Mouse (Mus musculus) heart, adult 18-20 months (tissue): ENCODE measurements around the gene Plek2. TPM values are rescaled to one million over a fixed set of nuclear protein-coding genes. Genes with fewer than 3 reads are reported as not detected.
"Not testable (repeated sequence)": the region's sequence is repeated elsewhere in the genome, so short reads cannot be mapped to it uniquely, and the experiment has no call there.

Experiments used
- DNase-seq, 2 experiments: peaks; one replicate each; pipeline ENCODE4 v3.0.0; 2021 to 2022; ENCODE audit warnings: mixed read lengths in 1 of 2
- long read RNA-seq, 2 experiments: library from polyadenylated mRNA; stranded (forward); transcript quantifications; one replicate each; pipeline ENCODE4 v2.0.0; 2021
- total RNA-seq, 2 experiments: library from RNA; stranded (reverse); gene quantifications; 2 replicates each; pipeline ENCODE4 v1.2.3; 2021

The Plek2 gene
- under 1 TPM; 0.17 to 0.46 TPM for total RNA-seq
- long read RNA-seq, experiment 1, partial matches to known transcripts, result 0 of 1 reads
- long read RNA-seq, experiment 1, other reads (novel, unspliced or antisense), result 1 of 1 reads
- long read RNA-seq, experiment 2, partial matches to known transcripts, result 0 of 1 reads
- long read RNA-seq, experiment 2, other reads (novel, unspliced or antisense), result 1 of 1 reads

DNA sequence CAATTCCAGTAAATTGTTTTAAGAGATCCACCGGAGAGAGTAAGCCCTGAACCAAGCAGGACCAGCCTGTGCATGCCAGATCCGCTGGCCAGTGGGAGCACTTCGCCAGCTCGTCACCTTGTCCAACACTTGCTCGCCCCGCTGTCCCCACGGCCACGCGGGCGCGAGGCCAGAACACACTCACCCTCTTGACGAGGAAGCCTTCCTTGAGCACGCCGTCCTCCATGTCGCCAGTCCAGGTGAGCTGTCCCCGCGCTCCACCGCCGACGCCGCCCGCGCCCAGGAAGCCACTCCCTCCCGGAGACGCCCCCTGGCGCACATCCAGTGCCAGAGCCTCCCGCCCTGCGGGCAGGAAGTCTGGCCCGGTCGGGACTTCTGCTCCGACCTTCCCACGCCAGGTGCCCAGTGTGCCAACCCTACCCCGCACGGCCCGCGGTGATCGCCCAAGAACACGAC, at the start of gene Plek2:
TSS of gene Plek2 (minus strand) at position 258 of the 456 bp plus-strand sequence.
- DNase-seq, result peak; percentile 59 to 68

DNA sequence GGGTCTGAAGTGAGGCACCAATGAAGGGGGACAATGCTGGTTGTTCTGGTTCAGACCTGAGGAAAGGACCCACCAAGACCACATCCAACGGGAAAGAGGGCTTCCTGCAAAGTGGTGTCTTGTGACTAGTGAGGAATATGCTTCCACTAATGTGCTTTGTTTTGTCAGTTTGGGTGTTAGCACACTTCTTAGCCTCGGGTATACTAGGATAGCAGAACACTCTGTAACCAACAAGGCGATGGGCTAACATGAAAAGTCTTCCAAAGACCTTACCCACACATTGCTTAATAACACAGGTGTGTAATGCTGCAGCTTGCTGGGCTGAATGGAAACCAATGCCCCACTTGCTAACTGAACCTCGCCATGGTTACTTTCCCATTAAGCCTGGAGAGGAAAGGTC, 49.6 kb upstream of the Plek2 start:
- DNase-seq, result no peak

DNA sequence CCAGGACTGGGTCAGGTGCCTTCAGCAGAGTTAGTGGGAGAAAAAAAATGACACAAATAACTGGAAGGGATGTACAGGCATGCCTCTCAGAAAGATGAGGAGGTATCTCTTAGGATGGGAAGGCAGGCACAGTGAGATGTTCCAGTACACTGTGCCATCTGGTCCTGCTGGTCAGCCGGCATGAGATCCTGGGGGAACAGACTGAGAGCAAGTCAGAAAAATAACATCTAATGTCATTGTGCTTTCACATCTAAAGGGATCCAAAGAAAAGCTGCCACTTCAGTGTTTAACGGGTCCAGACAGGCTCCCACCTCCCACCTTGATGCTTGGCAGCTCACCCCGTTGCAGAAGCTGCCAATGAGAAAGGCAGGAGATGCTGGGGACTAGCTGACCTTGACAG, 45.7 kb upstream of the Plek2 start:
- DNase-seq, result no peak

DNA sequence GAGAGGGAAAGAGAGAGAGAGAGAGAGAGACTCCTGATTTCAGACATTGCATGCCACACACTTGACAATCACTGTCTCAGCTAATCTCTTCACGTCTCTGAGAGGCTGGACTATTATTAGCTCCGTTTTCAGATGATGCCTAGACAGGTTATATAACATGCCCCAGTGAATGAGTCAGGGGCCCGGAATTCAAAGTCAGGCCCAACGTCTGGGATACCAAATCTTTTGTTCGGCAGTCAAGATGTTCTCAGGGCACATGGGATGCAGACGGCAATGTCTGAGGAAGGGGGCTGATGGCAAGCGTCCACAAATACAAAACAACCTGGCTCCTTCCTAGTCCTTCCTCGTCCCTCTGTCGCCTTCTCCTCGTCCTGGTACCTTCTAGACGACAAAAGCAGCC, 45.3 kb upstream of the Plek2 start:
- DNase-seq, result peak; percentile 13 to 24

DNA sequence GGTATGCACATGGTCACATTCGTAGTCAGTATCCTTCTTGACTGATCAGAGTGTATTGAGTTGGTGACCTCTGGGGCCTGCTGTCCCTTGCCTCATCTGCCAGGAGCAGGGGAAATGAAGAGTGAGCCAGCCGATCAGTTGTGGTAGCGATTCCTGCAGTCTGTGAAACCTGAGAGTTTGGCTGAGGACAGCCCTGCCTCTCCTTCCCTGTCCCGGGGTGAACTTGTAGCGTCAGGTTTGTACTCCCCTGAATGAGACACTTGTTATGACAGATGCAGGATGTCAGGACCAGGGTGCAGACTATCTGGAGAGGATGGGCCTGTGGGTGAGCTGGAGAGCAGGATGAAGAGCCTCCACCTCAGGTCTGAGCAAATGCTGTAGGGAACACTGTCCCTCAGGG, 40.9 kb upstream of the Plek2 start:
- DNase-seq, result no peak

DNA sequence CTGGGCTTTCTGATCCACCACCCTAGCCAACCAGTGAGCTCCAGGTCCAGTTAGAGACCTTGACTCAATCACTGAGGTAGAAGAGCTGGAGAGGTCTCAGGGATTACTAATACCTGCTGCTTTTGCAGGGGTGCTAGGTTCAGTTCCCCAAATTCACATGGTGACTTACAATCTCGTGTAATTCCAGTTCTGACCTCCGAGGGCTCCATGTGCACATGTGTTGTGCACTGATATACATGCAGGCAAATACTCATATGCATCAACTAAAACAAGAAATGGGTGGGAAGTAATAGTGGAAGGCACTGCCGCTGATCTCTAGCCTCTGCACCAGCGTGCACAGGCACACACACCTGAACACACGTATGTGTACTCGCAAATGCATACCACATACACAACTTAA, 40.4 kb upstream of the Plek2 start:
- DNase-seq, result no peak

DNA sequence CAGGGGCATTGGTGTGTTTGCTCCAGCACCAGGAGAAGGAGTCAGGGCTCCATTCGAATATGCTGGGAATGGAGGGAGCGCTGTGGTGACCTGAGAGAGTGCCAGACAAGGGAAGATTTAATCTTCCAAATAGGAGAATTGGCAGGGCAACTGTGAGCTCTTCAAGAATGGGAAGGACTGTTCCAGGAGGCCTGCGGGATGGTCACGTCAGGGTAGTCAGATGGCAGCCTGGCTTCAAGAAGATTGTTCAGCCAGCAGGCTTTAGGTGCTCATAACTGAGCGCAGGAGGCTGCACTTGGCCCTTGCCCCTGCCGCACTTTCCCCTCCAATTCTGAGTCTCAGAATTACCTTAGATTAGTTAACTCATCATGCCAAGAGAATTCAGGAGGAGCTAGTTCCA, 36.2 kb upstream of the Plek2 start:
- DNase-seq, result no peak

DNA sequence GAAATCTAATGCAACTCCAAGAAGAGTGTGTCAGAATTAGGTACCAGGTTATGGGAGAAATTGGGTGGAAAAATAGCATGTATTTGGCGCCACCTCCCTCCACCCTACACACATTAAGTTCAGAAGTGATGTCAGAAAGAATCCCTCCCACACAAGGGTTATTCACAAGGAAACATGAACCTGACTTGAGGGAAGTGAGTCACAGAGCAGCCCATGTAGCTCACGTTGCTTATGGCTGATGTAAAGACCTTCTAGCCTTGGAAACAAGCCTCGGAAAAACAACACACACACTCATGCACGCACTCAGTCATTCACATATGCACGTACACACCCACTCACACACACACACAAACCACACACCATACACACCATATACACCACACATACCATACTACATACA, 33.3 kb upstream of the Plek2 start:
- DNase-seq, result no peak

DNA sequence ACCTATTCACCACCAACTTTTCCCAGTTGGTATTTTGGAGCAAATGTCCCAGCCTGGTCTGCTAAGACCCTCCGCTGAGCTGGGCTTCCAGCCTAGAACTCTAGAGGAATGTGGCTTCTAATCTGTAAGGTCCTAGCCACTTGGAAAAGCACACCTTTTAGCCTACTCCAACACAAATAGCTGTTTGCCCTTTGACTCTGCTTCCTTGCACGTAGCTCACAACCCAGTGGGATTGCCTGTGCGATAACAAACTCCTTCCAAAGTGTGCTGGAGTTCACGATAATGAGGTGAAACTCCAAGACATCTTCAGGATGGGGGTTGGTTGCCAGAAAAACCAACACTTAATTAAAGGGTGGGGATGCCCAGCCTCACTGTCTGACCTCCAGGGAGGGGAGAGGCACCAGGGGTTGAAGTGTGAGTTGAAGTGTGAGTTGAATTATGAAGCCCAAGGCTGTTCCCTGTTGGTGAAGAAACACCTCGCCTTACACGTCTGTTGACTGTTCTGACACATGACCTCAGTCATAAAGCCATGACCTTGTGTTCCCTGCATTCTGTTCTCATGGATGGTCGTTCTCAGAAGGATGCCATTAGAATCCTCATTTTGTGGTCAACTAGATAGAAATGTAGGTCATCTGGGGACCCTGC, 32.8 kb upstream of the Plek2 start:
- no peak for DNase-seq

DNA sequence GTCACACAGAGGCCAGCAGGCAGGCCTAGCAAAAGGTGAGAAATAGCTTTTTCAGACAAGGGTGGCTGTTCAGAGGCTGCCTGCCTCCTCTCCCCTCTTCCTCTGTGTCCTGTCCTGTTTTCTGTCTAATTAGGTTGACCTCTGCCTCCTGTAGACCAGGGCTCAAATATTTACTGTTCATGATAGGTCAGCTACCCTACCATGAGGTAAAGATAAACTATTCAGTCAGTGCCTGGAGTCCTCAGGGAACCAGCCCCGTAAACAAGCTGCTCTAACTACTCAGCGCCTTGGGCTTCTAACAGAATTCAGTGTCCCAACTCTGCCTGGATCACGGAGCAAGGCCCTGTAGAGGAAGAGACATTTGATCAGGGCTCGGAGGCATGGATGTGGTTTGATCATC, 29.7 kb upstream of the Plek2 start:
- DNase-seq, result no peak

DNA sequence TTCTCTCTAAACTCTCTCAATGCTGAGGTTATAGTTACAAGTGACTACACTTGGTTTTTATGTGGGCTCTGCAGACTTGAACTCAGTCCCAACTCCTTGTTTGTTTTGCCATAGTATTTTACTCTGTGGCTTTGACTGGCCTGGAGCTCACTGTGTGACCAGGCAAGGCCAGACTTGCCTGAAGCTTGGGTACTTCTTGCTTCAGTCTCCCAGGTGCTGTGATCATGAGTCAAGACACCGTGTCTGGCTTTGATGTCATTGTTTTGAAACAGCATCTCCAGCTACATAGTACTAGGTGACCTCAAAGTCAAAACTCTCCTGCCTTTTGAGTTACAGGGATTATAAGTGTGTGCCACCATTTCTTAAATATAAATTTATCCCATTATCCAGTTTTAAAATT, 23.1 kb upstream of the Plek2 start:
- DNase-seq, result no peak

DNA sequence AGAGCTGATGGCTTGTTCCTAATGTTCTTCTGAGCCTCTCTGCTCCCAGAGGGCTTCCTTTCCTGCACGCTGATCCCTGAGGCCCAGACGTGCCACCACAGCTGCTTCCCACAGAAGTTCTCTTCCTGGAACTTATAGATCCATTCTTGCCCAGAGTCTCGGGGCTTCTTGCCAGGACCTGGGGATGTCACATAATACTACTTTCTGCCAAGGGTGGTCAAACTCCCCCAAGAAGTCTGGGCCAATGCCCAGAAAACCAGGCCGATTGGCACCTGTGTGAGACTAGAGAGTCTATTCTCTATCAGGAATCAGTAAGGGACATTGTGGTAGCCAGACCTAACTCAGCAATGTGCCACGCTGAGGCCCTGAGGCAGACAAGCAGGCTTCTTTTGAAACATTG, 20.5 kb upstream of the Plek2 start:
- no peak for DNase-seq

DNA sequence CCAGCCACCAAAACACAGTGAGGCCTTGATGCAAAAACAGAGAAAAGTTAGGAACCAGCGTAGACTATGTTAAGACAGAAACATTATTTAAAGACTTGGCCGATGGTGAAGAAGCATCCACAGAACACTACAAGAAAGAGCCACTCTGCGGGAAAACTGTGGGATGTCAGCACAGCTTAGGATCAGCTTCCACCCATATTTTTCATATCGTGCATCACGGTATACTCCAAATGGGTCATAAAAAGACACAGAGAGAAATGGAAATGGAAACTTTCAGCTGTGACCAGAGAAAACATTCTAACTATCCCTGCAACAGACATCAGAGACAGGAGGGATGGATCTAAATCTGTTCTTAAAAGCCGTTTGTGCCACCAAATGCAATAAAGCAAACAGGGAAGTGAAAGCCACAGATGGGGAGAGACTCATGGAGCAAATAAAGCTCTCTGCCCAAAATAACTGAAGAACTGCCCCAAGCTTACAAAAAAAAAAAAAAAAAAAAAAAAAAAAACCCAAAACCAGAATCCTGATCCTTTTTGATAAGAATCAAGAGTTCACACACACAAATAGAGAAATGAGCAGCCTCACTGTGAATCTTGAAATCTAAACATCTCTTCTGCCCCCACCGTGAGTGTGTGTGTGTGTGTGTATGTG, 16.9 kb upstream of the Plek2 start:
- peak in 1 of 2 experiments; percentile 29 for DNase-seq

DNA sequence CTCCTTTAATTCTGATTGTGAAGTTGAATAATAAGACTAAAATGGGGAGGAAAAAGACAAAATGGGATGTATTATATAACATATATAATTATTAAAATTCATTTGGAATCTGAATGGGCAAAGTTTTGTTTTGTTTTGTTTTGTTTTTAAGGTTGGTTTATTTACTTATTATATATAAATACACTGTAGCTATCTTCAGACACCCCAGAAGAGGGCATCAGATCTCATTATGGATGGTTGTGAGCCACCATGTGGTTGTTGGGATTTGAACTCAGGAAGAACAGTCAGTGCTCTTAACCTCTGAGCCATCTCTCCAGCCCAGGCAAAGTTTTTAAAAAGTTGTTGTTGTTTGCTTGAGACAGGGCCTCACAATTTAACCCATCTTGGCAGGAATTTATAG, 16.2 kb upstream of the Plek2 start:
- DNase-seq, result not testable (repeated sequence)

DNA sequence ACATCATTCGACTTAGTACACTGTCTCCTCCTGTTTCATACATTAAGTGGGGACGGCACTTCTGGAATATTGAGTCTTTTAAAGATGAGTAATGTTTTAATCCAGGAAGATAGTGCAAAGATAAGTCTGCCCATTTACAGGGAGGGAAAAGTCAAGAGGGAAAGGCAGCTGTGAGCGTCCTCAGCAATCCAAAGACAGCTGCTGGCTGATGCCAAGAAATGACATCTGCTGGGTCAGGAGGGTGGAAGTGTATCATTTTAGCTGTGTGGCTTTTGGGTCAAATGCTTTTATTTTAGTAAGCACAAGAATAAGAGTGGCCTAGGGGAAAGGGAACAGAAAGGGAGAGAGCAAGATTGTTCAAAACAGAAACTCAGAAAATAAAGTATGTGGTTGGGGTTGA, 15.3 kb upstream of the Plek2 start:
- peak; percentile 10 to 35 for DNase-seq

DNA sequence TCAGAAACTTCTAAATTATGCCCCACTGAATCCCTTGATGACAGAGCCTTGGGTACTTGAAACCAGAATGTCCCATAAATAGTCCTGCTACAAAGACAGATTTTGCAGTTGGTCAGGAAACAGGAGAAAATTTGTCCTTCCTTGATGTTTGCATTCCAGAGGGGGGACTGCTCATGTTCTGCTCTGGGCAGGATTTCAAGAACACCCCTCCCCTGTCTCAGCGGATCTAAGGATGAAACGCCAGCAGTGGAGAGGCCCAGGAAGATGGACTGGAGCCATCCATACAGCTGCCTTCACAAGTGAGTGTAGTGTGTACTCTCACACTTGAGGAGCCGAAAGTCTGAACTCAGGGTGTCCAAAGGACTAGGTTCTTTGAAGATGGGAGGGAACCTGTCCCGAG, 14.7 kb upstream of the Plek2 start:
- DNase-seq, result no peak

DNA sequence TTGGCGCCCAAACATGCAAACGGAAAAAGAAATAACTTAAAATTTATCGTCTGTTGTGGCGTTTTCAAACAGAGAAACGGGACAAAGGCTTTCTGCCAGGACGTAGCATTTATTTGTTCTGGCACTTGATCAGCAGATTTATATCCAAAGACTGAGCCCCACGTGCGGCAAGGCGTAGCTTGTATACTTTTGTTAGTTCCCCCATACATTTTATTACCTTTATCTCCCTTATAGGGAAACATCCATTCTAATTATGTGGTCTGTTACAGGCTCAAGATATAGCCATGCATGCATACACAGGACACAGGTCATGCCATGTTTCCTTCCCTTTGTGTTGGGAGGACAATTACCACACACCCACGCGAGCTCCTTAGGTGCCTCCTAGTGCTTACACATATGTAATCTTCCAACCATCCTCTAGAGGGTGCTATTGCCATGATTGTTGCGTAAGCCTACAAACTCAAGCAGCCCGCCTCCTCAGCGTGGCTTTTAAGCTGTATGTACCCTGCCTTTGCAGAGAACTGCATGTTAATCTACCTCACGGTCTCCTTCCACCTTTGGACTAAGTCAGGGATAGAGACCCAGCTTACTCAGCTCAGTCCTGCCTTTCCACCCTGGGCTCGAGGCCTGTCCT, 12.4 kb upstream of the Plek2 start:
- DNase-seq, result peak; percentile 72 to 84

DNA sequence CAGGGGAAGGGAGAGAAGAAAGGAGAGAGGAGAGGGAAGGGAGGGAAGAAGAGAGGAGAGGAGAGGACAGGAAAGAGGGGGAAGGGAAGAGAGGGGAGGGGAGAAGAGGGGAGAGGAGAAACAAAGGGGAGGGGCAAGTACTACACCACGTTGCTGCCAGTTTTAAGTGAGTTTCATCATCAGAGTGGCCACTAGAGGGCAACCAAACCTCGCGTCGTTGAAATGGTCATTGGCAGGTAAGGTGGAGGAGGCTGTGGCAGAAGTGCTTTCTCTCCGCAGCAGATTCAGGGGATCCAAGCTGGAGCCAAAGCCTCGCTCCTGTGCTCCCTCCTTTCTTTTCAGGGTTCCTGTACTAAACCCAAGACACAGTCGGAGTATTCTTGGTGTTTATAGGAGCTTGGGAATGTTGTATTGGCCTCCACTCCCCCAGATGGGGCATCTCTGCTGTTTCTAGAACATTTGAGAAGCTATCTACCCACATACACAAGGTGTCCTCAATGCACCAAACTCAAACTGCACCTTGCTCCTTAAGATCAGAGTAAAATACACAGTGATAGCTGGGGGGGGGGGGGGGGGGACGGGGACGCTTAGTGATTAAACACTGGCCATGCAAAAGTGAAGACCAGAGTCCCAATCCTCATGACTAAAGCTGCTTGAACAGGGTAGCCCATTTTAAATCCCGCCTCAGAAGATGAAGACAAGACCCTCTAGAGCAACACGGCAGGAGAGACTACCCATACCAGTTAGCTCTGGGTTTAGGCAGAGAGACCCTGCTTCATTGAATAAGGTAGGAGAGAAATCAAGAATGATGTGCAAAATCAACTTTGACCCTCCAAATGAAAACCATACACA, 11.7 kb upstream of the Plek2 start:
- peak; percentile 83 to 87 for DNase-seq

DNA sequence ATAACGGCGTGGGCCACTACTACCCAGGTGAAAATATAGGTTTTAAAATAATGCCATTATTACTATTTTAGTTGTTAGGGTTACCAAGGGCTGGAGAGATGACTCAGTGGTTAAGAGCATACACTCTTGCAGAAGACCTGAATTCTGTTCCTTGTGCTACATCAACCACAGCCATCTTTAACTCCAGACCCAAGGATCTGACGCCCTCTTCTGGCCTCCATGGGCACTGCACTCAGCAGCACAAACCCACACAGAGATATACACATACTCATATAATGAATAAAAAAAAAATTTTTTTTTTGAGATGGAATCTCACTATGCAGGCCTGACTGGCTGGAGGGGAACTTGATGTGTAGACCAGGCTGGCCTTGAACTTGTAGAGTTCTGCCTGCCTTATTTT, 9.5 kb upstream of the Plek2 start:
- DNase-seq, result no peak

DNA sequence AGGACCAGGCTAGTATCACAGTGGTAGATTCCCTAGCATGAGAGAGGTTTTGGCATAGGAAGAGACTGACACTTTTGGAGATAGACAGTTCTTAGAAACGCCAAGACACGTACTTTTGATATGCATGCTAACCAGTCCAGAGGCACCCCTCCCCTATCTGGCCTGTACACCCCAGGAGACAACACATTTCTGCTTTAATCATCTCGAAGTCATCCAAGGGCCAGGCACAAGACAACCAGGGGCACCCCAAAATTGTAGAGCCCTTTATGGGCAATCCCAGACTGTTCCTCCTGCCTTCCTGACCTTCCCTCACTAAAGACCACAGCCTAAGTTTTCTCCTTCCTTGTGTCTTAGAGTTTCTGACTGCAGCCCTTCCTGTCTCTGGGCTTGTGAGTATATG, 8.8 kb upstream of the Plek2 start:
- no peak for DNase-seq

DNA sequence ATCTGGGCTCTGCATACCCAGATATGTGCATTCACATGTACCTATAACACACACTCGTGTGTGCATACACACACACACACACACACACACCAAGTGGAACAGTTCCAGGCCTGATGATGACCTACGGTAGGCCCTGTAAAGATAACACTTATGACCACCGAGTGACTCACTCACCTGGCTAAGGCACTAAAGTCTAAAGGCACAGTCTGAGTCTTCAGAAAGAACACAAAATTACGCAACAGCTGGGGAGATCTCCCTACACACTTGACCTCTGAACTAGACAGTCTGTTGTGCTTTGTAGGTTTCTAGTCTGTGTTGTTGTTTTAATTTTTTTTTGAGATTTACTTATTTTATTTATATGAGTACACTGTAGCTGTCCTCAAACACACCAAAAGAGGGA, 7.7 kb upstream of the Plek2 start:
- DNase-seq, result no peak

DNA sequence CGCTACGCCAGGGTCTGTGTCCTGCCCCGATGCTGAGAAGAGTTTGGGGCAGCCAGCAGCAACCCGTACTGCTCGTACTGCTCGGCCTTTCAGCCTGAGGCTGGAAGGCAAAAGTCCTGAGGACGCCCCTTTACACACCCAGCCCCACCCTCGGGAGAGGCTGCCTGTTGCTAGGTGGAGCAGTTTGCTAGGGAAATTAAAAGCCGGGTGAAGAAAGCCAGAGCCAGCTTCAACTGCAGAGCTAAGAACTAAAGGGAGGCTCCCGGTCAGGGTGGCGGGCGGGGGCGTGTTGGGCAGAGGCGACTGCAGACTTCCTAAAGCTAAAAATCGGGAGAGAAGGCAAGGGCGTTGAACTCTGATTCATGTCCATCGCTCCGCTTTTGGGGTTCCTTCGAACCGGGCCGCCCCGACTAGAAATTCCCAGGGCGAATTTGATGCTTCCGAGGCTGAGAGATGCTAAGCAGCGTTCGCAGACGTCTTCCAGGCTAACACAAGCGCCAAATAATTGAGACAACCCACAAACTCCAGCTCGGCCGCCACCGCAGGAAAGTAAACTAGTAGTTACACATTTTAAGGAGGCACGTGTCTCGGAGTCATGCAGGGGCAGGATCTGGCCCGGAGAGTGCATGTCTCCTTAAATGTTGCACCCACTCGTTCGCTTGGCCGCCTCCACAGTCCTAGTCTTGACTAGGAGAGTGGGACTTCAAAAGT, 5.1 kb upstream of the Plek2 start:
- DNase-seq, result peak; percentile 54 to 62
